Mouse (Mus musculus) mouse trophoblast stem cell (cell line): Measurements from ENCODE around the gene Gm17387.
"Not testable (repeated sequence)": the region's sequence is repeated elsewhere in the genome, so short reads cannot be mapped to it uniquely, and the experiment has no call there.

Source experiments
- in situ Hi-C, 2 experiments: fragments of 300-500 bp; cut with MseI, MboI; formaldehyde crosslinking; loops; 2 replicates in 1 of 2; 3 replicates in 1 of 2; pipeline ENCODE4 v1.15.1; 2025

Gene Gm17387

DNA sequence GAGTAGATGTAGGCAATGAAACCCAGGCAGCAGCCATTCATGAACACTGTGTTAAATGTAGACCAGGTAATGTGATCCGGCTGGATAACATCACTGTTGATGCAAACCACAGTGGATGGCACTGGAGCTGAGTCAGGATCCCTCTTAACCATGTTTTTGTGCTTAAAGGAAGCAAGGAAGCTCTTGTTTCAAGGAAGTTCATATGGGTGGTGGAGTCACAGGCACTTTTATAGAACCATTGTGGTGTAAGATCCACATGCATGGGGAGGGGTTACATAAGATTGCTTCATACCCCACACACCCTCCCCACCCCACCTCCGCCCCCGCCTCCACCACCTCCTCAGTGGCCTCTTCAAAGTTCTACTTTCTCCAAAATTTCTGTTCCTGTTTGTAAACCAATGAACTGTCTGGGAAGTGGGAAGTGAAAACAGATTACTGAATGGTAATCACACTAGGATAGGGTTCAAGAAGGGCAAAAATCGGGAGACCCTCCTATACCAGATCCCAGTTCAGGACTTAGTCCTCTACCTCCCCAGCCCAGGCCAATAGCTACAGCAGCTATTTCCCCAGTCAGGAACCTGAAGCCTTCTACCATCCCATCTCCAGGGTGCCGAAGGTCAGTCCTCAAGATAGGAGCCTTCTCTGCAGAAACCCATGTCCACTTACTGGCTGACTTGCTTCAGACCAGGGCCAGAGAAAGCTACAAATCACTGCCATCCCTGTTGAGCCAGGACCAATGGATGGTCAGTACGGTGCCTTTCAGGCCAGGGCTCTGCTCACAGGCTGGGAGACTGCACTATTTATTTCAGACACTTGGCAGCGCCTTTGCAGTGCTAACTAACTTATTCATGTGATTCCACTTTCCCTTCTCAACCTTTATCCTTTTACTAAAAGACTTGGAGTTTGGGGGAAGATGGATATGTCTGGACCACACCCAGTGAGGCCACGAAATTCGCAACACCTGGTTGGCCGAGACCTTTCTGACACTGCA is 11.9 kb upstream of the Gm17387 start:
- in situ Hi-C loops: no loop called here

DNA sequence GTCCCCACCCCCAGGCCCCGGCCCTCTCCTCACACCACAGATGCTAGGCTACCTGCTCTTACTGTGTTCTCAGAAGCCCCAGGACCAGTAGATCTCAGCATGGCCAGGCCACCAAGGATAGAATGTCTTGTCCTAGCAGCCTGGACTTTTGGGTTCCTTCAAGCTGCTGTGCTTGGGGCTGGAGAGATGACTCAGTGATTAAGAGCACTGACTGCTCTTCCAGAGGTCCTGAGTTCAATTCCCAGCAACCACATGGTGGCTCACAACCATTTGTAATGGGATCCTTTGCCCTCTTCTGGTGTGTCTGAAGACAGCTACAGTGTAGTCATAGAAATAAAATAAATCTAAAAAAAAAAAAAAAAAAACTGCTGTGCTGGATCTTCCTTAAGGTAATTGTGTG is 11.1 kb upstream of the Gm17387 start, which contains the start of gene Ifitm6:
Gene Ifitm6, minus strand, starts transcription at position 101 of the 400 bp plus-strand sequence.
- in situ Hi-C loops: not testable (repeated sequence)

DNA sequence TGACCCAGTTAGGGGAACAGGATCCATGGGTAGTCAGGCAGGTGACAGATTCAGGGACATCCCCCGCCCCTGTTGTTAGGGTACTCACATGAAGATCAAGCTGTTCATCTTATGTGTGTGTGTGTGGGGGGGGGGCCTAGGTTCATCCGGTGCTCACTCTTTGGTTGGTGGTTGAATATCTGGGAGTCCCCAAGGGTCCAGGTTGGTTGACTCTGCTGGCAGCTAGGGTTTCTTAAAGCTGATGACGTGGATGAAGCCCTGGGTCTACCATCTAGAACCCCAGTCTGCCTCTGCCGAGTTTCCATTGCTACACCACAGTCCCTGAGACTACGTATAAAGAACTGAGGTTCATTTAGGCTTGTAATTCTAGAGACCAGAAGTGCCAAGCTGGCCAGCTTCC is 9.9 kb upstream of the Gm17387 start:
- in situ Hi-C loops: no loop called here

DNA sequence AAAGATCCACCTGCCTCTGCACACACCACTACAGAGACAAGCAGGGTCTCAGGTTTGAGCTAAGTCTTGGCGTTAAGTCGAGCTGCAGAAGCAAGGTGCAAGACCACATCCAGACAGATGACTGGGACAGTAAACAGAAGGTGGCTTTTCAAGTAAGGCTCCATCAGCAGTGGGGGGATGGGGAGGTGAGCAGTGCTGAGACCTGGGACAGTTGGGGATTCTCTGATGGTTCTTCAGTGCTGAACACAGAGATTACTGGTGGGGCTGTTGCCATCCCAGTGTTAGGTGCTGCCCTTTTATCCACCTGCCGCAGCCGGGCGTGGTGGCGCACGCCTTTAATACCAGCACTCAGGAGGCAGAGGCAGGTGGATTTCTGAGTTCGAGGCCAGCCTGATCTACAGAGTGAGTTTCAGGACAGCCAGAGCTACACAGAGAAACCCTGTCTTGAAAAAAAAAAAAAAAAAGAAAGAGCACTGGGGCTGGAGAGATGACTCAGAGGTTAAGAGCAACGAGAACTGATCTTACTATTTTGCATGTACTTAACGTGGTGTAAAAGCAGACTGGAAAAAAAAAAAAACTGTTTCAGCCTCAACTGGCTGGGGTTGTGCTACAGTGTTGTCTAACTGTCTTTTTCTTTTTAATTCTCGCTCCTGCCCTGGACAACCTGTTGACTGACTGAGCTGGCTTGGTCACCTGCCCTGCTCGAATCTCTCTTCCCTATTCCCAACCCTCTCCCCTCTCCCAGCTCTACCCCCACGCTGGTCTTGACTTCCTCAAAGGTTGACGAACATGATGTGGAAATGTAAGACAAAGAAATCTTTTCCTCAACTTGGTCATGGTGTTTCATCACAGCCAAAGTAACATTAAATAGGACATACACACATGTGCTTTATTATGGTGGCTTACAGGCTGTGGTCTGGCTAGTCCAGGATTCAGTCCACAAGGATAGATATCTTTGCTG is 7.2 kb upstream of the Gm17387 start:
- in situ Hi-C loops: no loop called here

DNA sequence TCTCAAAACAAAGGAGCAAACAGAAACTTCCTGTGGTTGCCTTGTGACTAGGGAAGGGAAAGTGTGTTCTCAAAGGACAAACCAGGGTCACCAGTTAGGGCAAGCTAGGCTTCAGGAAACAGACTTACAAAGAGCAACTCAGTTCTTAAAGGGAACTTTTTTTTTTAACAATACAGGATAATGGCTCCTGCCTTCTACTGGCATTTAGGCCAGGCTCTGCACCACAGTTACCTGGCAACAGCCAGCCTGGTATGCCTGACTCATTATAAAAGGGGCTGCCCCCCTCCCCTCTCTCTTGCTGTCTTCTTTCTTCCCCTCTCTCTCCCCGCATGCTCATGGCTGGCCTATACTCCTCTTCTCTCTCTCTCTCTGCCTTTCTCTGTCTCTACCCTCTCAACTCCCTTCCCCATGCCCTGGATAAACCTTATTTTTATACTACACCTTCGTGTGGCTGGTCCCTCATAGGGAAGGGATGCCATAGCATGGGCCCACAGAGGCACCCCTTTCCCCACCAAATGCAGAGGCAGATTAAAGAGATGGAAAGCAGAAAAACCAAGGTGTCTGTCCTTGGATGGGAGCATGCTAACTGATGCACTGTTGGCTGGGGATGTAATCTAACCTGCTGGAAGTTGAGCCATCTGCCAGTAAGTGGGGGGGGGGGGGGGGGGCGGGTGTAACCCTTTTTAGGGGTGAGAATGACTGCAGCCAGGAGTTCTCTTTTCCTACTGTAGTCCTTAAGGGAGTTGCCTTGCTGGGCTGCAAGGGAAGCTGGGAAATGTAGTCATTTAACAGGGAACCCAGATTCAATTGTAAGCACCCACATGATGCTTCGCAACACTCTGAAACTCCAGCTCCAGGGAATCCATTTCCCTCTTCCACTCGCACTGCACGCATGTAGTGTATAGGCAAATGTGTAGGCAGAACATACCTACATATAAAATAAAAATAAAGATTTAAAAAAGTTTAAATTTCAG is 3.8 kb upstream of the Gm17387 start:
- in situ Hi-C loops: no loop called here

DNA sequence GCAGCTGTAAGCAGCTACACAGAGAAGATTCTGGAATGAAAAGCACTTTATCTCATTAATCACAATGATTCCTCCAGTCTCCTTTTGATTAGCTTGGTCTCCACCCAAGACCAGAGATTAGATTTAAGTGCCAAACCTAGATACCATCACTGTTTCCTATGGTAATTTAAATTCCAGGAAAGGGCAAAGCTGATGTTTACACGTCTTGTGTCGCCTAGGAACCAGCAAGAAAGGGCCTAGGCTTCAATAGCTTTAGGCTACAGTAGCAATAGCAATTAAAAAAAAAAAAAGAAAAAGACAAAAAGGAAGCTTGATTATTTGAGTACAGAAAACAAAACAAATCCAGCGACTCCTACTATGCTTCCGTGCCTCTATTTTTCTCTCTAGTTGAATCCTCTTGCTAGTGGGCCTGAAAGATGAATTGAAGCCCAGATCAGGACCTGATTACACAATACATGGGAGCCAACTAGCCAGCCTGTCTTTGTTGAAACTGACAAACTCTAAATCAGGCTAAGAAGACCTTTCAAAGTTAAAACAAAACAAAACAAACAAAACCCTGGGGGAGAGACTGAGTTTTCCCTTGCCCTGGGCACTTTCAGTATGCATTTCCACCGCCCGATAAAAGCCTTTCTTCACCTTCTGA is 2.7 kb upstream of the Gm17387 start:
- in situ Hi-C loops: no loop called here

DNA sequence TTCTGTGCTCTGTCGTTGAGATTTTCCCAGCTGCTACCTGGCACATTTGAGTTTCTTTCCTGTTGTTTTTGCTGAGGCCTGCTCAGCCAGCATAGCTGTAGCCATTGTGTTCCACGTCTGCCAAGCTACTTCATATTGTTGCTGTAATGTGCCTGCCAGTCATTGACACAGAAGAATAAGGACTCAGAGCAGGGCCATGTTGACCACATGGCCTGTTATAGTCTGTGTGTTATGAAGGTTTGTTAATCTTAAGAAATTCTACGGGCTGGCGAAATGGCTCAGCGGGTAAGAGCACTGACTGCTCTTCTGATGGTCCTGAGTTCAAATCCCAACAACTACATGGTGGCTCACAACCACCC is 2.2 kb upstream of the Gm17387 start:
- in situ Hi-C loops: no loop called here

DNA sequence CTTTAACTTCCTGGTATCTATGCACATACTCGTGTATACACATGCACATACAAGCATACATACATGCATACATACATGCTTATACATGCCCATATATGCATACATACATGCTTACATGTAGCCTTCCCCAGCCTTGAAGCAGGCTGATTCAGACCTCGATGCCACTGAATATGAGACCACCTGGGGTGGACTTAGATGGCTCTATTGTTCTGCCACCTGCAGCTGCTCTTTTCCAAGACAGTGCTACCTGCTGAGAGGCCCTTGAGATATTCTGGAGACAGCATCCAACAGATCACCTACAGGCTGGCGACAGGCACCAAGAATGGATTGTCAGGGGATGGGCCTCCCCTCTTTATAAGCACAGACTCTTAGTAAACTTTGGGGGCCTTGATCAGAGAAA is 1.5 kb downstream of the Gm17387 start:
- in situ Hi-C loops: no loop called here

DNA sequence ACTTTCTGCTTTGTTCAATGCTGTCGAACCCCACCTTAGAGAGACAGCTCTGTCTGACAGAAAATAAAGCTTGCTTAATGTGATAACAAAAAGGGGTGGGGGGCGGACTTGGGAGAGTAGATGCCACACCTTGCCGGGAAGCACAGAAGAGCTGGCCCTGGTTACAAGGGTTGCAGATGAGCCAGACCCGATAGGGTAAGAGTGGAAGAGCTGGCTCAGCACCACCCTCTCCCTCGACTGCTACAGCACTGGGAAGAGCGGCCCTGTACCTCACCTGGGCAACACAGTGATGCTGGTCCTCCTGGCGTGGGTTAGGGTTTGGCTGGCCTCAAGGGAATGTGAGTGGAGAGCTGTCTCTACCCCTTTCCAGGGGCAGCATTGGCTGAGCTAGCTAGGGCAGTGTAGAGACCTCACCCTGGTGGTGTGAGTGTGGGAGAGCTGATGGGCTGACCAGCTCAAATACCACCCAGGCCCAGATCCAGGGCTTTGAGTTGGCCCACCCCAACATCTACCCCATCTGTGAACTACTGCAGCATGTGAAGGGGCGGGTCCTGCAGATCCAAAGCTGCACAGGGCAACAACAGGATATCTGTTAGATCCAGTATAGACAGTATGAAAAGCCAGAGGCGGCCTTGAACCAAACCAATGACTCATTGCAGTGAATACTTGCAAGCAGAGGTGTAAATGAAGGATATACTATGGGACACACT is 3.7 kb downstream of the Gm17387 start:
- in situ Hi-C loops: no loop called here

DNA sequence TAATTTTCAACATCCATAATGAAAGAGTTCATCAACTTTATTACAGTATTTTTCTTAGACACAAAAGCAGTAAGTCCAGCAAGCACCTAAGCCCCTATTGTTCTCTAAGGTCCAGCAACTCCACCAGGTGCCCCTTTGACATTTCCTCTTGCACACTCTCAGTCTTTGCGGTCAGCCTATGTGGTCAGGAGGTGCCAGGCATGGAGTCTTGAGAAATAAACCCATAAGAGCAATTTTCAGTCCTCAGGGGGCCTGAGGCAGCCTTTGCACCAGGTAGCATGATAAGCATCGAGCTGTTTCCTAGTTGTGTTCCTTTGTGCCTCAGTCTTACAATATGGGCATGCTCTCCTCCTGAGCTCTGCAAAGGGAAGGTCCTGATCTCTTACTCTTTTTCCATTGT is 7.7 kb downstream of the Gm17387 start:
- in situ Hi-C loops: not testable (repeated sequence)

DNA sequence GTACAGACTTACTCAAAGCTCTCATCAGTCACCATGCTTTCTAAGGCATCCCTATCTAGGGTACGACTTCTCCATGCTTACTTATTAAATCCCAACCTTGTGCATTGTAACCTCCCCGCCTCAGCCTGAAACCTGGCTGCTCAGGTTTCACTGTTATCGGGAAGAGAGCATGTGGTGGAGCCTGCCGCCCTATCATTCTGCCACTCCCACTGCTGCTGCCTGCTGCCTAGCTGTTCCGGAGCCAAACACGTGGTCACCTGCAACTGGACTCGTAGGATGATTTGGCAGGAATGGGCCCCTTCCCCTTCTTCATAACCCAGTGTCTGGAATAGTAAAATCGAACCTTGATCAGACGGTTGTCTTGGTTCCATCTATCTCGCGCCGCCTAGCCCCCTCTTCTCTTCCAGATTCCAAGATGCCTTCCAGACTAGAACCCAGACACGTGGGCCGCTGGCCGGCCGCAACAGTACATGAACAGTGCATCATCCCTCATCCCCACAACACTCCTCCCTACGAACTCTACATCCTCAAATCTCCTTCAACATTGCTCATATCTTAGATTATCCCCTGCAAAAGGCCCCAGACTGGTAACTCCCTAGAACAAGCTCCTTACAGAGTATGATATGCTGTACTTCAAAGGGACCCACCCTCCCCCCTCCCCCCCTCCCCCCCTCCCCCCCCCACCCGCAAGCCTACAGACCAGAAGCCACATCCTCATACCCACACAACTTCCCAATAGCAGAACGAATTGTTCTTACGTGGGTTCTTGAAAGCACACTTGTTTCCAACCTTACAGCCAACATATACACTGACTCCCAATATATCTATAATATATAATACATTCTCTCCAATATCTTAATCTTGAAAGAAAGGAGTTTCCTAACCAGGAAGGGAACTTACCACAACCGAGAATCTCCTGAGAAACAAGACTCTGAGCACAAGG is 9.4 kb downstream of the Gm17387 start:
- in situ Hi-C loops: no loop called here

DNA sequence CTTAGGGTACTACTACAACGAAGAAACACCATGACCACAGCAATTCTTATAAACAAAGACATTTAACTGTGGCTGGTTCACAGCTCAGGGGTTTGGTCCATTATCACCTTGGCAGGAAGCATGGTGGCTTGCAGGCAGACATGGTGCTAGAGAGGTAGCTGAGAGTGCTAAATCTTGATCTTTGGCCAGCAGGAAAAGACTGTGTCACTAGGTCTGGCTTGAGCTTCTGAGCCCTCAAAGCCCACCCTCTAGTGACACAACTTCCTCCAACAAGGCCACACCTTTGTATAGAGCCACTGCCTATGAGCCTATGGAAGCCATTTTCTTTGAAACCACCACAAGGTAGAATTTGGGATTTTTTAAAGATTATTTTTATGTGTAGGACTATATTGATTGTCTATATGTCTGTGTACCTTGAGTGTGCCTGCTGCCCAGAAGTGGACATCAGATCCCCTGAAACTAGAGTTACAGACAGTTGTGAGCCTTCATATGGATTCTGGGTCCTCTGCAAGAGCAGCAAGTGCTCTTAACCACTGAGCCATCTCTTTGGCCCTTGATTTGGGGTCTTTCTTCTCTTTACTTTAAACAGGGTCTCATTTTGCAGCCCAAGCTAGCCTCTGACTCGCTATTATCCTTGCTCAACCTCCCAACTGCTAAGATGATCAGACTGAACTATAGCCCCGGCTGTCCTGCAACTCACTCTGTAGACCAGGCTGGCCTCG is 10.6 kb downstream of the Gm17387 start:
- in situ Hi-C loops: loop anchor here in 1 of 2 experiments (5.0 kb wide), 1 partner anchor 82 kb away; the partner anchor contains the start of genes Gm45717 and Ifitm2

DNA sequence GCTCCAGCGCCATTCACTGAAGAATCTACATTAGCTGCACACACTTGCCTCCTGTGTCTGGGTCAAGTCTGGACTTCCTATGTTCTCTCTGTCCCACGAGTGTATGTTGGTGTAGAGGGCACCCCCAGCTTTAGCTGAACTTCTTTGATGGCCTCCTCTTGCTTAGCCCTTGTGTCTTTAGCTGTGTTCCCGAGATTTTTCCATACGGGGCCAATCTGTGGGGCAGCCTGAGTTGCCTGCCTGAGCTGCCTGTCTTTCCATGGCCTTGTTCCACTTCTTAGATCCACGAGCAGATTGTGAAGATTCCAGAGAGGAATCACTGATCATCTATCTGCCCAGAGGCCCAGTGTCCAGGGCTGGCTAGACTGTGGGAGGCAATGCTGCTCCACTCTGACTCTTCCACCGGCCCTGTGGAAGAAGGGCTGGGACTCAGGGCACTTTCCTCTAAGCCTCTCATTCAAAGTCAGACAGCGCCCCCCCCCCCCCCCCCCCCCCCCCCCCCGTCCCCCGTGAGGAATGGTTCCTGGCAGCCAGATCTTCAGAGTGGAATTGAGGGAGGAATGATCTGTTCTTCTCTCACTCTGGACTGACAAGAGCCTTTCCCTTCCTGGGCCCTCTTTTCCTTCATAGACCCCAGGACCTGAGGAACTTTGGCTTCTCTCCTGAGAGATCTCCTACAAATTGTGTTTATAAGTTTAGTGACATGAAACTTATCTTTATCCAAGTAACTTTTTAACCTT is 12.1 kb downstream of the Gm17387 start:
- in situ Hi-C loops: loop anchor here in 1 of 2 experiments (5.0 kb wide), 1 partner anchor 84 kb away; the partner anchor contains the start of genes Gm45717 and Ifitm2

DNA sequence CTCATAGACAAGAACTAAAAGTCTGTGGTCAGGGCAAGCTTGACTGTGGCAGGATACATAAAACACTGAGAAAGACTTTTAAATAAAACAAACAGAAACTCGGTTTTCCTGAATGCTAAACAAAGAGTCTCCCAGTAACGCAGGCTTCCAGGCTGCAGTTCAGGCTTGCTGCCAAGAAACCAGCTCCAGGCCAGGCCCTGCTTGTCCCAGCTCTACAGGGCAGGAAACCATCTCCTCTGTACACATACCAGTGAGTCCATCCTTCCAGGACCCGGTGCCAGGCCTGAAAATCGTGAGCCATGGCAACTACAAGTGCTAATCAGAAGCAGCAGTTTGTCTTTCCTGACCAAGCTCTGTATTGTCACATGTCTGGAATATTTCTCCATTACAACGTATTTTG is 12.7 kb downstream of the Gm17387 start:
- in situ Hi-C loops: loop anchor here in 1 of 2 experiments (5.0 kb wide), 1 partner anchor 84 kb away; the partner anchor contains the start of genes Gm45717 and Ifitm2

DNA sequence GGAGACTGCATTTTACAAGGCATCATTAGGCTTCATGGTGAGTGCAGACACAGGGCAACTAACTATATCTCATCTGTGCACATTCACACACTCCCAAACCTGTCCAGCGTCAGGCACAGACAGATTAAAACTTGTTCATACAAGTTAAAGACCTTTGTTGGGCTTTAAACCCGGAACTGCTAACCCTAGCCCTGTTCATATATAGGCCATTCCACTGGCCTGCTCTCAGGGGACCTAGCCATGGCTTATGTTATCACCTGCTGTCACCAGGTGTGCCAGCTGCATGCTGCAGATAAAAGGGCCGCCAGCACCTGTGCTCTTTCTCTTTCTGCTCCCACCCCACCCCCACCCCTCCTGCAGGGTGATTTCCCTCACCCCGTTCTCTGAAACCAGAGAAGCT is 13.6 kb downstream of the Gm17387 start:
- in situ Hi-C loops: loop anchor here in 1 of 2 experiments (5.0 kb wide), 1 partner anchor 85 kb away; the partner anchor contains the start of genes Gm45717 and Ifitm2

DNA sequence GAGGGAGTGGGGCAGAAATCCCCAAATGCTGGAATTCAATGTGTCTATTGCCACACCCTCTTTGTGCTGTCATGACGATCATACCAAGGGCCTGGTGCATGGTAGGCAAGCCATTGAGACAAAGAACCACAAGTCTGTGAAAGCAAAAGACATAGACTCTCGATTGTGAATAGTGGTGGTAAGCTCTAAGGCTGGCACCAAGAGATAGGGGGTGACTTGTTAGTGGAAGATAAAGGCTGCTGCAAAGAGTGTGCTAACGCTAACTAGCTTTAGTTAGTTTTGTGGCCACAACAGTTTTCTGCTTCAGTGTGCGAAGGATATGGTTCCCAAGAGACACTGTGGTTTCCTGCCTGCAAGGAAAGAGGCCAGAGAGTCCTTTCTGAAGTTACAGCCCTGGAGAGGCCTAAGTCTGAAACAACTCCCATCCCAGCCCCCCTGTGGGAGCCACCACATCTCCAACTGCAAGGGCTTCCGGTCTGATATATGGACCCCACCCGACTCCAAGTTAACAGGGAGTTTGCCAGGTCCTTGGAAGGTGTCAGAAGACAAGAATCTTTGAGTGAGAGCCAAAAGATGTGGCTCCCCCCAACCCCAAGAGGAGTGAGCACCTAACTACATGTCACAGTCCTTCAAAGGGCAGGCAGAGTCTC is 18.1 kb downstream of the Gm17387 start:
- in situ Hi-C loops: loop anchor here (5.0 kb wide), 2 partner anchors 35 to 90 kb away; partner anchors contain the start of genes Ifitm3 (in 2 of the 2), Gm45717 (in 1 of the 2) and Ifitm2 (in 1 of the 2)
